Comparison of ENCODE assay signal across 8 mouse cellular contexts in genomic region chr12:78227021-78227932, GRCm38 (mm10). TPM values are rescaled to one million over a fixed set of nuclear protein-coding genes. Genes with fewer than 3 reads are reported as not detected.
DNase-seq lines count a peak whose midpoint lies in the region; ATAC-seq and TF ChIP-seq lines count a peak whose summit lies in the region.

No protein-coding gene starts in this region.

- ATAC-seq in heart, embryonic 15.5 days (replicated peaks; ENCODE audit: insufficient number of reproducible peaks, insufficient read depth, low FRiP score, low read depth) = no peak
- ATAC-seq in liver, embryonic 16.5 days (ENCODE audit: low read depth) = 0 out of 2 replicates have a peak, but pooled peaks have one; percentile 4
- ATAC-seq in neural tube, embryonic 14.5 days (ENCODE audit: low read depth) = peak; percentile 20

- H3K9ac ChIP-seq in heart, embryonic 15.5 days = peak overlapping the region; percentile 89
- peak overlapping the region; percentile 78 for H3K9ac ChIP-seq in liver, embryonic 16.5 days (ENCODE audit: low read depth, low read length)
- H3K9ac ChIP-seq in neural tube, embryonic 14.5 days (replicated peaks; ENCODE audit: low read depth, low read length) = peak overlapping the region; percentile 93

- H3K4me2 ChIP-seq in heart, embryonic 15.5 days = peak overlapping the region; percentile 84
- H3K4me2 ChIP-seq in liver, embryonic 16.5 days (ENCODE audit: low read depth, low read length) = peak overlapping the region; percentile 88
- peak overlapping the region; percentile 68 for H3K4me2 ChIP-seq in neural tube, embryonic 14.5 days (ENCODE audit: low read depth, low read length)

- H3K79me3 ChIP-seq in C2C12 (ENCODE audit: low read depth) = peaks cover 4% of the 10 kb centered on the region

- H3K4me1 ChIP-seq in embryonic fibroblast, embryonic 13.5 days (ENCODE audit: control insufficient read depth, insufficient read depth, low read length) = no peaks in the 10 kb centered on the region
- H3K4me1 ChIP-seq in heart, embryonic 15.5 days (replicated peaks) = peaks cover 6% of the 10 kb centered on the region
- H3K4me1 ChIP-seq in liver, embryonic 16.5 days (ENCODE audit: control insufficient read depth, low read depth, low read length) = no peaks in the 10 kb centered on the region
- H3K4me1 ChIP-seq in neural tube, embryonic 14.5 days (ENCODE audit: control insufficient read depth, insufficient read depth, low read length) = peaks cover 9% of the 10 kb centered on the region

- peak overlapping the region; percentile 84 for H3K27ac ChIP-seq in embryonic fibroblast, embryonic 13.5 days (ENCODE audit: insufficient read depth, low read length)
- peak overlapping the region; percentile 99 for H3K27ac ChIP-seq in heart, embryonic 15.5 days
- H3K27ac ChIP-seq in liver, embryonic 16.5 days (ENCODE audit: low read length) = peak overlapping the region; percentile 92
- peak overlapping the region; percentile 97 for H3K27ac ChIP-seq in neural tube, embryonic 14.5 days (ENCODE audit: low read depth, low read length)

- DNase-seq in adrenal gland, postnatal 4 days (ENCODE audit: low spot score in 2 of 2) = peak; percentile 9 to 11
- peak; percentile 44 to 75 for DNase-seq in kidney, postnatal 25 days
- DNase-seq in testis, postnatal 14 days (ENCODE audit: low spot score) = peak; percentile 73

- peak overlapping the region; percentile 69 for H3ac ChIP-seq in C2C12 (ENCODE audit: control insufficient read depth, insufficient read length, low read depth)

- no peaks in the 10 kb centered on the region for H3K27me3 ChIP-seq in C2C12 (ENCODE audit: control insufficient read depth, insufficient read depth, insufficient read length)
- H3K27me3 ChIP-seq in heart, embryonic 15.5 days = no peaks in the 10 kb centered on the region
- H3K27me3 ChIP-seq in liver, embryonic 16.5 days (ENCODE audit: control insufficient read depth, insufficient read depth, low read depth, low read length) = no peaks in the 10 kb centered on the region
- peaks cover 3% of the 10 kb centered on the region; the same call in 1 of the 2 replicates for H3K27me3 ChIP-seq in neural tube, embryonic 14.5 days (ENCODE audit: control insufficient read depth, insufficient read depth, low read length)

- TF ChIP-seq CTCF in C2C12 (IDR thresholded peaks at IDR 0.05; ENCODE audit: control insufficient read depth, insufficient read depth, insufficient read length) = no peak
- TF ChIP-seq CTCF in embryonic fibroblast, embryonic 13.5 days (IDR thresholded peaks at IDR 0.05; ENCODE audit: borderline replicate concordance, insufficient read depth, low read length) = no peak

- no peak for TF ChIP-seq POLR2A in embryonic fibroblast, embryonic 13.5 days (IDR thresholded peaks at IDR 0.05; ENCODE audit: low read depth, low read length)

- WGBS in heart, embryonic 15.5 days = 1% methylated on average over 43 of the region's 57 CpGs
- WGBS in liver, embryonic 16.5 days (ENCODE audit: insufficient replicate concordance) = 1% methylated on average over 51 of the region's 57 CpGs
- under 1% methylated on average over 40 of the region's 57 CpGs for WGBS in neural tube, embryonic 14.5 days

- H3K79me2 ChIP-seq in C2C12 (ENCODE audit: control insufficient read depth, insufficient read depth) = peaks cover 25% of the 10 kb centered on the region

- no peaks in the 10 kb centered on the region for H3K36me3 ChIP-seq in C2C12 (ENCODE audit: control insufficient read depth, insufficient read depth)
- no peaks in the 10 kb centered on the region for H3K36me3 ChIP-seq in heart, embryonic 15.5 days
- H3K36me3 ChIP-seq in liver, embryonic 16.5 days (ENCODE audit: control insufficient read depth, insufficient read depth) = no peaks in the 10 kb centered on the region
- H3K36me3 ChIP-seq in neural tube, embryonic 14.5 days (ENCODE audit: control insufficient read depth, insufficient read depth, low read length) = no peaks in the 10 kb centered on the region

- H3K4me3 ChIP-seq in C2C12 (ENCODE audit: insufficient read depth, poor library complexity, severe bottlenecking) = peak overlapping the region; percentile 85
- peak overlapping the region; percentile 89 for H3K4me3 ChIP-seq in embryonic fibroblast, embryonic 13.5 days (ENCODE audit: insufficient read depth, low read length)
- peak overlapping the region; percentile 98 for H3K4me3 ChIP-seq in heart, embryonic 15.5 days
- peak overlapping the region; percentile 86 for H3K4me3 ChIP-seq in liver, embryonic 16.5 days (ENCODE audit: low read depth, low read length)
- peak overlapping the region; percentile 98 for H3K4me3 ChIP-seq in neural tube, embryonic 14.5 days (ENCODE audit: low read depth, low read length)

- no peaks in the 10 kb centered on the region for H3K9me3 ChIP-seq in heart, embryonic 15.5 days (replicated peaks)
- no peaks in the 10 kb centered on the region for H3K9me3 ChIP-seq in liver, embryonic 16.5 days (replicated peaks; ENCODE audit: control insufficient read depth, low read length)
- no peaks in the 10 kb centered on the region for H3K9me3 ChIP-seq in neural tube, embryonic 14.5 days (ENCODE audit: control insufficient read depth, low read length)

TF ChIP-seq in C2C12, 6 proteins besides CTCF, POLR2A, EP300 and RAD21:
- TF ChIP-seq USF1 (IDR thresholded peaks at IDR 0.05; ENCODE audit: low read depth) = no peak
- TF ChIP-seq CEBPB (IDR thresholded peaks at IDR 0.05; ENCODE audit: low read depth) = no peak
- no peak for TF ChIP-seq FOSL1 (IDR thresholded peaks at IDR 0.05; ENCODE audit: insufficient read depth, low read length, poor library complexity, severe bottlenecking)
- TF ChIP-seq MYOD1 (IDR thresholded peaks at IDR 0.05; ENCODE audit: control insufficient read depth, insufficient read length, low read depth) = no peak
- no peak for TF ChIP-seq MYOG (IDR thresholded peaks at IDR 0.05; ENCODE audit: control insufficient read depth, extremely low read depth, insufficient read length)
- TF ChIP-seq MAX (IDR thresholded peaks at IDR 0.05) = no peak

RNA-seq across cellular contexts. Expression of gene Gphn, which starts 1.1 kb away (rescaled TPM):
- 6.1 TPM for polyA plus RNA-seq in C2C12 (2012; fragmentation: generic; extraction: Trizol)
- total RNA-seq in adrenal gland, postnatal 4 days (2021) = 10 to 100 TPM; 25.7 to 26.7 TPM
- 15.2 and 16.8 TPM in 2 replicates for polyA plus RNA-seq in embryonic fibroblast, embryonic 13.5 days (2011; ENCODE audit: insufficient read length, low read depth, missing spikeins)
- 11.8 and 12.1 TPM in 2 replicates for polyA plus RNA-seq in heart, embryonic 15.5 days (2015; fragmentation: Nextera tagmentation; extraction: Ambion mirVana)
- 4.7 and 6.3 TPM in 2 replicates for polyA plus RNA-seq in liver, embryonic 16.5 days (2015; fragmentation: Nextera tagmentation; extraction: Ambion mirVana)
- polyA plus RNA-seq in neural tube, embryonic 14.5 days (2014; fragmentation: Nextera tagmentation; extraction: Ambion mirVana) = 67.4 and 86.2 TPM in 2 replicates

RNA-seq across cellular contexts. Expression of gene Gm6657, which starts 33.2 kb away (rescaled TPM):
- polyA plus RNA-seq in C2C12 (2012; fragmentation: generic; extraction: Trizol) = not detected
- not detected for total RNA-seq in adrenal gland, postnatal 4 days (2021)
- polyA plus RNA-seq in embryonic fibroblast, embryonic 13.5 days (2011; ENCODE audit: insufficient read length, low read depth, missing spikeins) = not detected in 2 replicates
- polyA plus RNA-seq in heart, embryonic 15.5 days (2015; fragmentation: Nextera tagmentation; extraction: Ambion mirVana) = not detected in 2 replicates
- not detected in 2 replicates for polyA plus RNA-seq in liver, embryonic 16.5 days (2015; fragmentation: Nextera tagmentation; extraction: Ambion mirVana)
- polyA plus RNA-seq in neural tube, embryonic 14.5 days (2014; fragmentation: Nextera tagmentation; extraction: Ambion mirVana) = not detected in 2 replicates

Comparison
In these comparisons a context has a peak if more than half of its experiments do, and no peak if none do; other contexts are left out.
1. DNase-seq: peak in every context shown above with its lines; median percentile 73 in testis, postnatal 14 days; 60 in kidney, postnatal 25 days; 10 in adrenal gland, postnatal 4 days.